8 mouse cellular contexts compared by ENCODE assay signal in genomic region chr4:103619946-103620371, GRCm38 (mm10). TPM values are rescaled to one million over a fixed set of nuclear protein-coding genes. Genes with fewer than 3 reads are reported as not detected.
DNase-seq lines count a peak whose midpoint lies in the region; ATAC-seq lines count a peak whose summit lies in the region.

No protein-coding gene starts in this region.

- no peak overlapping the region for H3K9ac ChIP-seq in heart, embryonic 15.5 days
- H3K9ac ChIP-seq in forebrain, embryonic 11.5 days (ENCODE audit: low read length): peak overlapping the region; percentile 20; the same call in 1 of the 2 replicates
- H3K9ac ChIP-seq in neural tube, embryonic 11.5 days (ENCODE audit: low read length): no peak overlapping the region; the same call in 1 of the 2 replicates

- peak overlapping the region; percentile 44 for H3K4me2 ChIP-seq in heart, embryonic 15.5 days
- peak overlapping the region; percentile 60 for H3K4me2 ChIP-seq in forebrain, embryonic 11.5 days (ENCODE audit: low read depth, low read length, severe bottlenecking)
- H3K4me2 ChIP-seq in neural tube, embryonic 11.5 days (ENCODE audit: low read depth): peak overlapping the region; percentile 50

- no peak overlapping the region for H3K27ac ChIP-seq in heart, embryonic 15.5 days
- H3K27ac ChIP-seq in forebrain, embryonic 11.5 days (ENCODE audit: low read depth, low read length): no peak overlapping the region
- H3K27ac ChIP-seq in neural tube, embryonic 11.5 days (ENCODE audit: low read depth, low read length): no peak overlapping the region

- H3K4me3 ChIP-seq in heart, embryonic 15.5 days: peak overlapping the region; percentile 27
- H3K4me3 ChIP-seq in forebrain, embryonic 11.5 days (ENCODE audit: low read depth, low read length): peak overlapping the region; percentile 29
- H3K4me3 ChIP-seq in neural tube, embryonic 11.5 days (ENCODE audit: low read depth, low read length): peak overlapping the region; percentile 33

- H3K36me3 ChIP-seq in heart, embryonic 15.5 days: no peaks in the 10 kb centered on the region
- H3K36me3 ChIP-seq in forebrain, embryonic 11.5 days (ENCODE audit: control insufficient read depth, insufficient read depth, low read length): no peaks in the 10 kb centered on the region
- no peaks in the 10 kb centered on the region for H3K36me3 ChIP-seq in neural tube, embryonic 11.5 days (ENCODE audit: control insufficient read depth, insufficient read depth, low read length)

- ATAC-seq in heart, embryonic 15.5 days (replicated peaks; ENCODE audit: insufficient number of reproducible peaks, insufficient read depth, low FRiP score, low read depth): no peak
- peak; percentile 36; the same call in 1 of the 2 replicates for ATAC-seq in forebrain, embryonic 11.5 days (replicated peaks; ENCODE audit: low FRiP score)
- ATAC-seq in neural tube, embryonic 11.5 days (ENCODE audit: insufficient read depth, low FRiP score, low TSS enrichment): no peak

- peaks cover 66% of the 10 kb centered on the region for H3K27me3 ChIP-seq in heart, embryonic 15.5 days
- peaks cover 38% of the 10 kb centered on the region for H3K27me3 ChIP-seq in forebrain, embryonic 11.5 days (ENCODE audit: control insufficient read depth, insufficient read depth, low read length)
- H3K27me3 ChIP-seq in neural tube, embryonic 11.5 days (ENCODE audit: control insufficient read depth, insufficient read depth, low read length): peaks cover 33% of the 10 kb centered on the region

- DNase-seq in heart, adult 9 months (ENCODE audit: low spot score in 2 of 2): no peak
- DNase-seq in ZHBTc4 (ENCODE audit: low read depth, low spot score): peak; percentile 58
- DNase-seq in forebrain, embryonic 11.5 days (ENCODE audit: low spot score): peak; percentile 73
- DNase-seq in layer of hippocampus, postnatal 14 days (ENCODE audit: low spot score in 2 of 2): peak; percentile 22 to 51
- peak; percentile 38 for DNase-seq in neural tube, embryonic 11.5 days (ENCODE audit: low spot score)
- DNase-seq in yolk sac, embryonic 10.5 days (ENCODE audit: low spot score): no peak
- DNase-seq in gastrocnemius, adult 18-20 months (ENCODE audit: low spot score): no peak

- no peaks in the 10 kb centered on the region; the same call in 1 of the 2 replicates for H3K4me1 ChIP-seq in heart, embryonic 15.5 days (replicated peaks)
- peaks cover 4% of the 10 kb centered on the region; the same call in 1 of the 2 replicates for H3K4me1 ChIP-seq in forebrain, embryonic 11.5 days (replicated peaks; ENCODE audit: control insufficient read depth, insufficient read depth, low read length)
- H3K4me1 ChIP-seq in neural tube, embryonic 11.5 days (ENCODE audit: control insufficient read depth, insufficient read depth, low read length): peaks cover 5% of the 10 kb centered on the region; the same call in 1 of the 2 replicates

- WGBS in heart, embryonic 15.5 days: under 1% methylated on average over 28 of the region's 28 CpGs
- under 1% methylated on average over 28 of the region's 28 CpGs for WGBS in forebrain, embryonic 11.5 days
- 1% methylated on average over 28 of the region's 28 CpGs for WGBS in neural tube, embryonic 11.5 days

- H3K9me3 ChIP-seq in heart, embryonic 15.5 days (replicated peaks): no peaks in the 10 kb centered on the region
- H3K9me3 ChIP-seq in forebrain, embryonic 11.5 days (ENCODE audit: control insufficient read depth, low read length): no peaks in the 10 kb centered on the region
- no peaks in the 10 kb centered on the region for H3K9me3 ChIP-seq in neural tube, embryonic 11.5 days (ENCODE audit: control insufficient read depth, low read length)

RNA-seq across cellular contexts. Expression of gene Dab1, which starts 0.8 kb away (rescaled TPM):
- polyA plus RNA-seq in heart, embryonic 15.5 days (2015; fragmentation: Nextera tagmentation; extraction: Ambion mirVana): 1.2 and 1.6 TPM in 2 replicates
- 46.9 and 51.6 TPM in 2 replicates for polyA plus RNA-seq in forebrain, embryonic 11.5 days (2014; fragmentation: Nextera tagmentation; extraction: Ambion mirVana)
- 100 to 1,000 TPM; 138 to 149 TPM for total RNA-seq in layer of hippocampus, postnatal 14 days (2021)
- polyA plus RNA-seq in neural tube, embryonic 11.5 days (2014; fragmentation: Nextera tagmentation; extraction: Ambion mirVana): 30.3 and 36.4 TPM in 2 replicates
- not detected for total RNA-seq in gastrocnemius, adult 18-20 months (2021)

Comparison
In these comparisons a context has a peak if more than half of its experiments do, and no peak if none do; other contexts are left out.
1. DNase-seq: peak in ZHBTc4 (single experiment), forebrain, embryonic 11.5 days (single experiment), layer of hippocampus, postnatal 14 days (2 of 2) and neural tube, embryonic 11.5 days (single experiment); none in heart, adult 9 months (0 of 2), yolk sac, embryonic 10.5 days (single experiment) and gastrocnemius, adult 18-20 months (single experiment).
2. RNA of gene Dab1, which starts 0.8 kb away (polyA plus RNA-seq): 46.9 to 51.6 TPM in forebrain, embryonic 11.5 days and 30.3 to 36.4 TPM in neural tube, embryonic 11.5 days; 1.2 to 1.6 TPM in heart, embryonic 15.5 days; every median in the first group is over 10 times any median in the second.
3. Peak in every context shown above with its lines, with median percentiles within 50 percentile points of each other: H3K4me2 ChIP-seq and H3K4me3 ChIP-seq.